Mouse (Mus musculus) testis, adult 2 months (tissue): ENCODE measurements around the gene Cuta.

Experiments
- CTCF ChIP-seq: fragments of 200-500 bp; IDR thresholded peaks from 2 replicates; pipeline ENCODE4 v1.5.1; 2012; ENCODE audit warnings: low read depth, mild to moderate bottlenecking, inconsistent platforms, low read length, moderate library complexity; ENCODE audit not compliant: control insufficient read depth, insufficient read depth, insufficient replicate concordance
- POLR2A ChIP-seq: fragments of 200-500 bp; IDR thresholded peaks from 2 replicates; pipeline ENCODE4 v1.6.1; 2012; ENCODE audit warnings: low read depth, mild to moderate bottlenecking, inconsistent platforms, low read length, moderate library complexity; ENCODE audit not compliant: control insufficient read depth

DNA sequence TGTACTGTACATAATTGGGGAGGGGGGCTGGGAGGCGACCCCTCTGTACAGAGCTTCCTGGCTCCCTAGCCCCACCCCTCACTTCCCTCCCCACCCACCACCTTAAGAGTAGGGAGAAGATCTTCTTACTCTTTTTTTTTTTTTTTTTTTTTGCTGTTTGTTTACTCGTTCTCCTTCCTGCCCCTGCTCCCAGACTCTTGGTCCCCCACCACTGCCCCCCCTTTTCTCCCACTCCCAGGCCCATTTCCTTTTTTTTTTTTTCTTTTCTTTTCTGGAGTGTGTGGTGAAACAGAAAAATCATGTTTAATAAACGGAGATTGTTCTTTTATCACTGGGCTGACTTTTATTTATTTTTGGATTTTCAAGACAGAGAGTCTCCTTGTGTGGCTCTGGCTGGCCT is 32.7 kb upstream of the Cuta start:
- TF ChIP-seq POLR2A (no peak), CTCF (no peak)
